Mouse (Mus musculus): Measurements from ENCODE around the gene Cyb5d1.

DNA sequence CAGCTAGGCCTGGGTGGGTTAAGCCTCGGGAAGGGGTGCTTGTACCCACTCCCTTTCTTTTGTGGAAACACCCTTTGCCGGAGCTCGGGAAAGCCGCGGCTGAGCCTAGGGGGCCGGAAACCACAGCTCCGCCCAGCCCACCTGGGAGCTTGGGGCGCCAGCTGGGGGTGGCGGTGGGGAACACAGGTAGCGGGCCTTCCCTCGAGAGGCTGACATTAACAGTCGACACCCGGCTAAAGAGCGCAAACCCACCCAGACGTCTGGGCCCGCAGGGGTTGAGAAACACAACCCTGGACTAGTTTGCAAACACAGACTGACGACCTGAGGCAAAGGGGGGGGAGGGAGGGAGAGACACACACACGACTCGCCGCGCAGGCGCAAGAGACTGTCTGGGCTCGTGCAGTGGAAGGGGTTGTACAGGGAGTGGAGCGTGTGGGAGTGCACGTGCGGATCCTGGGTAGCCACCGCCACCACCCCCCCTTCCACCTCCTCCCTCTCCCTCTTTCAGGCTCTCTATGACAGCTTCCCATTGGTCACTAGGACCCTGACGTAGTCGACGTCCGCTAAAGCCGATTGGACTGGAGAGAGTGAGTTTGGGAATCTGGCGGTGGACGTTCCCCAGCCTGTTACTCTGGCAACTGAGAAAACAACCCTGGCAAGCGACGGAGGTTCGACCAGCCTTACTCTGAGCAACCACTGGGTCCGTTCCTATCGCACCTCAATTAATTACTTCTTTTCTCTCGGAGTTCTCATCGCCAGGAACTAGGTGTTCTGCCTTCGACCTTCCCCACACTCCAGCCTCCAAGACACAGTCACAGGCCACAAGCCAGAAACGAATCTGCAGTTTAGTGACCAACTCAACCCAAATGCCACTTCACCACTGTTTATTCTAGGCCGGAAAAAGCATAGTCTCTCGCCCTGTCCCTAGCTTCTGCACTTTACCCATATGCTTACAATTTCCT, 23.3 kb upstream of the Cyb5d1 start:
- TF ChIP-seq POLR2A (IDR thresholded peaks at IDR 0.05; ENCODE audit: borderline replicate concordance, control insufficient read depth, low read depth, low read length) (no peak), CTCF (IDR thresholded peaks at IDR 0.05; ENCODE audit: control insufficient read depth, insufficient read depth, low read length) (no peak)

Data from bone marrow, adult 2 months (tissue).